Mouse (Mus musculus): ENCODE measurements around the gene Otulin.

Otulin gene

DNA sequence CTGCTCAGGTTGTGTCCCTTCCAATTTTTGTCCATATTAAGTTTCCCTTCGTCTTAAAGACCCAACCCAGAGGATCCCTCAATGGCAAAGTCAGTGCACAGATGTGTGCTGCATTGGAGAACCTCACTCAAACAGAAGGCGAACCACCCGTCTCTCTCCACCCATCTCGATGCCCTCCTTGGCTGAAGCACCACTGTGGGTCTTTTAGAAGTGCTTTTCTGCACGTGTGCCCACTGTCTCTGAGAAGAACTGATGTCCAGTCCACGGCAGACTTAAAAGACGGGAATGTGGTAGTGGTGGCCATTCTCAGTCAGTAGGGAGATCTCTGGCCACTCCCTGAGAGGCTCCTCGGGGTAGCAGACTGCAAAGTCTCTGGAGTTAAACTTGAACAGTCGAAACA is 26.1 kb upstream of the Otulin start:
- no peak for DNase-seq (ENCODE audit: low spot score)

- no peak for DNase-seq (ENCODE audit: low spot score)
Observed at GRCm38 (mm10) chr15:27655015-27655414, 24.5 kb upstream of the Otulin start.

DNA sequence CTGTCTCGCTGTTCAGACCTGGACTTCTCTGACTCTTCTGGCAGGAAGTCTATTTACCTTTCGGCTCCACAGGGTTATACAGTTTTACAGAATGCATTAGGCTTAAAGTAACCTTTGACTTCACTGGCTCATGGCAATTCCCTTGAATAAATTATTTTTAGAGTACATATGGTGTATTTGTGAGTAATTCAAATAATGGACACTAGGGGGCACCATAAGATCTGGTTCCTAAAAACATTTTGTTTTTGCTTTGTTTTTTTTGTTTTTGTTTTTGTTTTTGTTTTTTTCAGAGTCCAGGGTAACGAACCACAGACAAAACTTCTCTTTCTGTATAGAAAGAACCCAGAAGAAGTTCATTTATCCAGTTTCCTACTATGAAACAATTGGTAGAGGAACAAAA is 17.2 kb upstream of the Otulin start:
- no peak for DNase-seq (ENCODE audit: low spot score)

- DNase-seq (ENCODE audit: low spot score), result peak; percentile 48
Observed at GRCm38 (mm10) chr15:27646665-27647064, 16.2 kb upstream of the Otulin start.

DNA sequence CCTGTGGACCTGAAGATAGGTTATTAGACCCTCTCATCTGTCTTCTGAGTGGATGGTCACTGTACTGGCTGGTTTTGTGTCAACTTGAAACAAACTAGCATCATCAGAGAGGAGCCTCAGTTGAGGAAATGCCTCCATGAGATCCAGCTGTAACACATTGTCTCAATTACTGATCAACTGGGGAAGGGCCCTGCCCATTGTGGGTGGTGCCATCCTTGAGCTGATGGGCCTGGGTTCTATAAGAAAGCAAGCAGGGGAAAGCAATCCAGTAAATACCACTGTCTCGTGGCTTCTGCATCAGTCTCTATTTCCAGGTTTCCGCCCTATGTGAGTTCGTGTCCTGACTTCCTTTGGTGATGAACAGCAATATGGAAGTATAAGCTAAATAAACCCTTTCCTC is 14.8 kb upstream of the Otulin start:
- DNase-seq (ENCODE audit: low spot score), result no peak

DNA sequence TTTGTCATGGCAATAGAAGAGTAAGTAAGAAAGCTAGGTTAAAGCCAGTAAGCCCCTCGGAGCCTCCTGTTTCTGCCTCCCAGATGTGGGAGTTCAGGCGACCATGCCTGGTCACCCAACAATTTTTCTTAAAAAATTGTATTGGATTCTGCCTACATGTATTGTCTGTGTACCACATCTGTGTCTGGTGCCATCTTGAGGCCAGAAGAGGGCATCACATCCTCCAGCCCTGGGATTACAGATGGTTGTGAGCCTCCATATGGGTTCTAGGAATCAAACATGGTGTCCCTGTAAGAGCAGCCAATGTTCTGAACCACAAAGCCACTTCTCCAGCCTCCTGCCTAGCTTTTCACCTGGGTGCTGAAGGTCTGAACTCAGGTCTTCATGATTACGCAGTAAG is 12.4 kb upstream of the Otulin start:
- DNase-seq (ENCODE audit: low spot score), result peak; percentile 51

DNA sequence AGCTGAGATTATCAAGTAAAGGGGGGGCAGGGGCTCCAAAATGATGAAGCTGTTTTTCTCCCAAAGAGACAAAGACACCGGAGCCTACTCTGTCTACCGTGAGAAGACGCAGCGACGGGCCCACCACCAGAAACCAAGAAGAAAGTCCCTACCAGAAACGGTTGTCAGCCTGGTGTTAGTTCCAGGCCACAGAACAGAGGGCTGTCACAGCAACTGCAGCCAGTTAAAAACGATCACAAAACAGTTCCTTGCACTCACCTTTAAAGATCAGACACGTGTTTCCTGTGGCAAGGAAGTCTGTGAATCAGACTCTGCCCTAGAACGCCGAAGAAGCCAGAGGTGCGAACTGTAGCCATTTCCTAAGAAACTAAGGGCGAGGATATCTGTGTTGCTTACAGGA is 10.7 kb upstream of the Otulin start:
- DNase-seq (ENCODE audit: low spot score), result peak; percentile 24

DNA sequence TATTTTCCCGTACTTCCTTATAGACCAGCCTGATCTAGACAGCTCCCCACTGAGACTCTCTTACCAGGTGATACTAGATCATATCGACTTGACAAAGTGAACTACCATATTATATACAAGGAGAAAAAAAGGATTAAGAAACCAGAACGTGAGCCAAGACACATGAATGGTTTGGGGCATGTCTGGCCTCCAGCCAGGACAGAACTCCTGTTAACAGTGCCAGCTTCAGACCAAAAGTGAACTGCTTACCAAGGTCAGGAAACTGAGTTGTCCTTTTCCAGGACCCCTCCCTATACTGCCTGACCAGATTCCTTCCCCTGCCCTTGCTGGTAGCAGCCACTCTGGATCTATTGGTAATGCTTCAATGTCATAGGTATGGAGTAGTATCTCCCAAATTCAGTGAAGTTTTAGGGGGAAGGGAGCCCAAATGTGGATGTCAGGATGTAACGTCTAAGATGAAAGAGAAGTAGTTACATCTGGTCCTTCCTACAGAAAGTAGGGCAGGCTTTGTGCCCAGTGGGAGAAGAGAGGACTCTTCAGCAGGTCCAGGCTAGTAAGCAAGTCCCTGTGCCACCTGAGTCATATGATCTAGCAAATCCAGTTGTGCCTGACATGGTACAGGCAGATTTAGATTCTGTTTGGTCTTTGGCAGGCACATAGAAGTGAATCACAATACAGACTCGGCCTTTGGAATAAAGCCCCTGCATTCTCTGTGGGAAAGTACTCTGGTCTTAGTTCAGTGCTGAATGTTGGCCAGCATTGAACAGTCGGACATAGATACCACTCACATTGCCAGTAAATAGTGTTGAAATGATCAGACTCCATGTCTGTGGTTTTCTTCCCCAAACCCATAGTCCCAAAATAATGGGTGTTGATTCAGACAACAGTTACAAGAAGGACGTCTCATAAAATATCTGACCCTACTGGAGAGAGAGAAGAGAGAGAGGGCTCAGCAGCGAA is 3.7 kb upstream of the Otulin start:
- DNase-seq (ENCODE audit: low spot score), result no peak

DNA sequence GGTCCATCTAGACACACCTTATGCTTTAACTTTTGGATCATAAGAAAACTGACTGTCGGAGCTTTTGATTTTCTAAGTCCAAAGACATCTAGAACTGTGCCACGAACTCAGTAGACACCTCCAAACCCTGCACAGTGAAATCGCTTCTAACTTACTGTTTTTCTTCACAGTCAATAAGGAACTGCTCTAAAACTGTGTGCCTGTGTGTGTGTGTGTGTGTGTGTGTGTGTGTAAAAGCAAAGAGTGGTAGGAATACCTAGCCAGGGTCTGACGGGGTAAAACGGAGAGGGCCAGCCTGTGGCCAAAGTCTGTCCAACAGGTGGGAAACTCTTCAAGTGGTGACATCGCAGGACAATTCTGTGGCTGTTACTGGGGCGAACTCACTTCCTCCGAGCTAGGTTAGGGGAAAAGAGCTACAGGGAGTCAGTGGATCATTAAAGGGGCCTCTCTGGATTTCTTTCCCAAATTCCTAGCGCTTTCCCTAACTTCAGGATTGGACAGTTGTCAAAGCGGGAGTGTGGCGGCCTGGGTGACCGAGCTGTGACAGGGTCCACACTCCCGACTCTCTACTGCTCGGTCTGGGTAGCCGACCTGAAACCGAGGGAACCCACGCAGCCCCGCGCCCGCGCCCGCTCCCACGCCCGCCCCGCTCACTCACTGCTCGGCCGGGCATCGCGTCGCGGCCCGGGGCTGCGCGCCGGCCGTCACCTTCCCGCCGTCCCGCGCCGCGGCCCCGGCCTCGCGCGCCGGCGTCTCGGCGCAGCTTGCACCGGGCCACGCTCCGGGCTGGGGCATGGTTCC is 493 bp downstream of the Otulin start:
- DNase-seq (ENCODE audit: low spot score), result no peak

GRCm38 (mm10) chr15:27629046-27629445 is 1.4 kb downstream of the Otulin start:
- no peak for DNase-seq (ENCODE audit: low spot score)

DNA sequence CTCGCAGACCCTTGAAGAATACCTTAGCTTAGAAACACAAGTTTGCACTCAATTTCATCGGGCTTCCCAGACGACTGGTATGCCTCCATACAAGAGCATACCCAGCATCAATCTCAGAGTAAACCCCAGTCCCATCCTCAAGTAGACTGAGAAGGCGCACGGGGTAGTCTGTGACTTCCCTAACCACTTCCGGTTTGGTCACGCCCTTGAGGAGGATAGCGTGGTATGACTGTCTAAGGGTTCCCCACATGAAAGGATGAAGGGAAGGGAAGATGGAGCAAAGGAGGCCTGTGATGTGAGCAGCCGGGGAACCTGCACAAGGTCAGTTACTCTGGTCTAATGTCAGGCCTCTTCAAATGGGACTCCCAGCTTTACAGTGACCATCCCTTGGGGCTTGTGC is 2.7 kb downstream of the Otulin start:
- DNase-seq (ENCODE audit: low spot score), result peak; percentile 12

DNA sequence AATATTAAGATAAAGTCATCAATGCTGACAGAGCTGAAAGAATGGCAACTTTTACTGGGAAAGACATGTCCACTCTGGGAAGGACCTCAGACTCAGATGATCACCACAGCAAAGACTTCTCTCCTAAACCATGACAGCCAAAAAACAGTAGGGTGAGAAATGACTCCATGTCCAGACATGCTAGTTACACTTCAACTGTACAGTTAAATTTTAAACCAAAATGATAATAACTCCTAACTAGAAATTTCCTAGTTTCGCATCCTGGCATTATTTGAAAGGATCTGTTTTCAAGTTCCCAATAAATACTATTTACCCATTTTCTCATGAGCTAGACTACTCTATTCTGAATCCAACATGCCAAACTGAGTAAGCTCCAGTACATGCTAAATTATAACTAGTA is 4.2 kb downstream of the Otulin start:
- no peak for DNase-seq (ENCODE audit: low spot score)

DNA sequence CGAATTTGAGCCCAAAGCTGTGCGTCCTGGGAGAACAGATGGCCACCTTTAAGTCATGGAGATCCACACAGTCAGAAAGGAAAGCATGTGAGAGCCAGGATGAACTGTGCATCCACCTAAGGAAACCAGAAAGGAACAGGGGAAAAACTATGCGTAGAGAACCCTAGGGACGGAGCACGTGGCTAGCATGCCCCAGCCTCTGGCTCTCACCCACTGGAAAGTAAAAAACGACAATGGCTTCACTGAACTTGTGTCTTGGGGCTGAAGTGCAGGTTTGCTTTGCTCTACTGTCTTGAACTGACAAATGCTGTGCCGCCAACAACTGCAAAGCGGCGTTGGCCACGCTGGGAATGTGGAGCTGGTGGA is 4.6 kb downstream of the Otulin start:
- DNase-seq (ENCODE audit: low spot score), result no peak

- DNase-seq (ENCODE audit: low spot score), result peak; percentile 10
Observed at GRCm38 (mm10) chr15:27625014-27625889, 5.2 kb downstream of the Otulin start.

GRCm38 (mm10) chr15:27623286-27623685 is 7.2 kb downstream of the Otulin start:
- DNase-seq (ENCODE audit: low spot score), result no peak

DNA sequence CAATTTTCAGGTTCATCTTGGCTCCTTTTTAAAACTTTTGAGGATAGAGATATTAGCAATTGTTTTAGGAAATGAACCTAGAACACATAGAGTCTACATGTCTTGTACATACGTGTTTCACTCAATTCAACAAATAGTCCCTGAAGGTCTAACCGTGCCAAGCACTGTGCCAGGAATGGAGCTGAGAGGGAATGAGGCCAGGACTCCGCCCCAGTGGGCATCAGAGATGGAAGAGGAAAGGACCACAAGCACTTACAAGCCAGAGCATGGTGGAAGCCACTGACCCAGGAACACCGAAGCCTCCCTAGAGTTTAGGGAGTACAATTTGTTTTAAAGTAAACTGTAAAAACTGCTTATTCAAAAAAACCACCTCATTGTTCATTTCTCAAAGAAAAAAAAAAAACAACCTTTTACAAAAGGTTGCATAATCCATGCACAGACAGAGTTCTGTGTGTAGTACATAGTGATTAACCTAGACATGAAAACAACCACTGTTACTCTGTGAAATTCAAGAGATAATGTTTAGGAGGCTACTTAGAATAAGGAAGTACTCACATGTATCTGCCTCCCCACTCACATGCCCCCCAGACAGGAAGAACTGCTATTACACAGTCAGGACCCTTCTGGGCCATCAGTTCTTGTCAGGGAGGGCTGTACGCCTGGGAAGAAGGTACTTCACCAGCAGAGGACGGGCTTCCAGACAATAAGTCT is 9.9 kb downstream of the Otulin start:
- no peak for DNase-seq (ENCODE audit: low spot score)

DNA sequence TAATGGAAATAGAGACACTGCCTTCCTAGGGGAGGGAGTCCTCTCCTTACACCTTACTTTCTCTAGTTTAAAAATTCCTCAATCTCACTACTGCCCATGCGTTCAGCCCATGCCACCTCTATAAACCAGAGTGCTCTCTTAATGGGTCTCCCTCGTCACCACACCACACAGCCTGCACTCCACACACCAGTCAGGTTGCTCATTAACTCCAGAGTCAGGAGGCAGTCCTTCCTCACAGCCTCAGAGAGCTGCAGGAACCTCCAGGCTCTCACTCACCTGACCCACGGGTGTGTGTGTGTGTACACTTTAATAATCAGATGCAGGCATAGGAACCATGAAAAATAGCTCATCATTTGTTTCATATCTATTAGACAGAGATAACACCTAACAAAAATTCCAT is 10.8 kb downstream of the Otulin start:
- DNase-seq (ENCODE audit: low spot score), result no peak

DNA sequence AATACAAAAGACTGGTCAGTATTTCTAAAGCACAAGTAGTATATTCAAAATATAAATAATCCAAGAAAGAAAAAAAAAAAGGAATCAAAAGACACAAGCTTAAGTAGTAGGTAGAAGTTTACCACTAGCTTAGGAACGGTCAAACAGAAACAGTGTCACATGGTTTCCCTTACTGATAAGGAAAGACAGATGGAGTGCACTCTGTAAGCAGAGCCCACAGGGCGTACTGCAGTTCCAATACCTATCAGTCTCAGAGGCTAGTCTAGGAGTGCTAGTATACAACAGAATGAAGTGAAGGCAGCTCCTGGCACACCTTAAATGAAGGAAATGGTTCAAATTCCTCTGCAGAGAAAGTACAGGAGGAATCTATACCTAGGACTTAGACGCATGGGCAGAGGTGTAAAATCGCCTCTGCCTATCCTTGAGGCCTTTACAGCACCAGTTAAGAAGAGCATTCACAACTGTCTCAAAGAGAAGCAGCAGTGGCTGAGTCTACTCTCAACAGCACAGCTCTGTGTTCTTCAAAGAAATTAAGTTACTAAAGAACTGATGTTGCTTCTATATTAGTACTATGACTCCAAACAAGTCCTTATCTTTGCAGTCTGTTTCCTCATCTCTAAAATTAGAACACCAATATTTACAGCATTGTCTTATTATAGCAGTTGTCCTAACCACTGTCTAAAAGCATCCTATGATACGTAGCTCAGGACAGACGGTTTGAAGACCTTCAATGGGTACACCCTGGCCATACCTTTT is 11.5 kb downstream of the Otulin start:
- no peak for DNase-seq (ENCODE audit: low spot score)

- no peak for DNase-seq (ENCODE audit: low spot score)
Observed at GRCm38 (mm10) chr15:27617227-27617626, 13.3 kb downstream of the Otulin start.

DNA sequence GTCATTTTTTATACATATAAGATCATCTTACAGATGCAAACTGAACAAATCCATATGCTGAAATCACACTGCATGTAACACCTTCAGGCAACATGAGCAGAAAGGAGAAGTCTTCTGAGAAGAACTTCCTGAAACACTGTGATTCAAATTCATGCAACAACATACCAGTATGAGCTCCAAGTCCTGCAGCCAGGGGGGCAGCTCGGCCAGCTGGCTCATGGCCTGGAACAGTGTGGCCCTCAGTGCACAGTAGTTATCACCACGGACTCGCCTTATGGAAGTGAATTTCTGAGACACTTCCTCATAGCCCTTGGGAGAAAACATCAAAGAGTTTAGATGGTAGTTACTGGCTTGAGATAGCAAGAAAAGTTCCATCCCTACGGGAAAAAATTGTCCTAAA is 14.3 kb downstream of the Otulin start:
- peak; percentile 41 for DNase-seq (ENCODE audit: low spot score)

GRCm38 (mm10) chr15:27613255-27613654 is 17.2 kb downstream of the Otulin start:
- no peak for DNase-seq (ENCODE audit: low spot score)

All from lung, postnatal 25 days (tissue).